17 mouse cellular contexts compared by ENCODE assay signal in genomic region chr11:12443185-12443584, GRCm38 (mm10). TPM values are rescaled to one million over a fixed set of nuclear protein-coding genes. Genes with fewer than 3 reads are reported as not detected.
"Had no signal": no experiment of that assay in that cellular context is flagged by ENCODE, and none has a peak within 500 bp of the region (broad histone marks: within the 10 kb centered on the region; RNA-seq: fewer than 3 reads in every experiment).

No protein-coding gene starts in this region.

- H3K4me3 ChIP-seq: midbrain, embryonic 10.5 days; midbrain, embryonic 12.5 days; neural tube, embryonic 12.5 days; stomach, embryonic 15.5 days had no signal

- DNase-seq: lung, adult 18-20 months; lung, embryonic 14.5 days; lung, postnatal 10 days; lung, postnatal 4 days; midbrain, embryonic 14.5 days; right cerebral cortex, postnatal 14 days; thymus, adult 2 months; thymus, postnatal 25 days; thymus, postnatal 4 days had no signal

- H3K4me1 ChIP-seq: stomach, embryonic 15.5 days had no signal

- H3K4me2 ChIP-seq: lung, embryonic 14.5 days; midbrain, embryonic 12.5 days; neural tube, embryonic 12.5 days; stomach, embryonic 15.5 days had no signal

- H3K9me3 ChIP-seq: midbrain, embryonic 10.5 days; midbrain, embryonic 12.5 days; neural tube, embryonic 12.5 days; stomach, embryonic 15.5 days had no signal

- H3K27me3 ChIP-seq: midbrain, embryonic 12.5 days; neural tube, embryonic 12.5 days; stomach, embryonic 15.5 days had no signal

- H3K36me3 ChIP-seq: midbrain, embryonic 10.5 days; midbrain, embryonic 12.5 days; neural tube, embryonic 12.5 days; stomach, embryonic 15.5 days had no signal

- H3K27ac ChIP-seq: midbrain, embryonic 10.5 days; midbrain, embryonic 12.5 days; neural tube, embryonic 12.5 days; stomach, embryonic 15.5 days; stomach, postnatal 0 days had no signal

- H3K9ac ChIP-seq: lung, embryonic 14.5 days; midbrain, embryonic 12.5 days; neural tube, embryonic 12.5 days; stomach, embryonic 15.5 days had no signal

RNA-seq across cellular contexts. Expression of gene Cobl, which starts 21.6 kb away (rescaled TPM):
- total RNA-seq: megakaryocyte, adult 5-6 weeks; megakaryocyte-erythroid progenitor cell, adult 5-6 weeks; monocyte, adult 5-6 weeks had no signal
